Mouse (Mus musculus): Measurements from ENCODE around the gene Nop56.

The Nop56 gene

DNA sequence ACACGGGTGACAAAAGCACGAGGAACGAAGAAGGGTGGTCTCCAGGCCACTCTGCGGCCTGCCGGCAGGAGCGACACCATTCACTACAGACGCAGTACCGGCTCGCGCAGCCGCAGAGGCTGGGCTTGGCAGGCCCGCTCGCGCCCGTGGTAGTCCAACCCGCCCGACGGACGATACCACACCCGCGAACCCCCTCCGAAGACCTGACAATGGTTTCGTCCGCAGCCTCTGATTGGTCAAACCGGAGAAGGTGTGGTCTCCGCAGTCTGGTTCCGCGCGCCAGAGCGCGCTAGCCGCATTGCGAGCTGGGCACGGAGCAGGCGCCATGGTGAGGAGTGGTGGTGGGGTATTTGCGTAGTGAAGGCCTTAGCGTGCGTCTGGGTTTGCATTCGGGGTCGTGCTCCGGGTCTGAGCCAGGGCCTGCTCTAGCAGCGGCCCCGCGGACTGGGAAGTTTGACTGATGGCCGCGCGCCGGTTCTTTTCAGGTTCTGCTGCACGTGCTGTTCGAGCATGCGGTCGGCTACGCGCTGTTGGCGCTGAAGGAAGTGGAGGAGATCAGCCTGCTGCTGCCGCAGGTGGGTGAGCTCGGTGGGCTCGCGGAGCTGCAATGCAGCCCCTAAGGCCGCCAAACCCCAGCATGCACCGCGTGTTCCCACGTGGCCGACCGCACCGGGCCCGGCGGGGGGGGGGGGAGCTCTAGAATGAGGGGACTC, at the start of gene Nop56:
Gene Nop56, plus strand, starts transcription at position 282 of the 713 bp plus-strand sequence.
- DNase-seq = peak; percentile 99

DNA sequence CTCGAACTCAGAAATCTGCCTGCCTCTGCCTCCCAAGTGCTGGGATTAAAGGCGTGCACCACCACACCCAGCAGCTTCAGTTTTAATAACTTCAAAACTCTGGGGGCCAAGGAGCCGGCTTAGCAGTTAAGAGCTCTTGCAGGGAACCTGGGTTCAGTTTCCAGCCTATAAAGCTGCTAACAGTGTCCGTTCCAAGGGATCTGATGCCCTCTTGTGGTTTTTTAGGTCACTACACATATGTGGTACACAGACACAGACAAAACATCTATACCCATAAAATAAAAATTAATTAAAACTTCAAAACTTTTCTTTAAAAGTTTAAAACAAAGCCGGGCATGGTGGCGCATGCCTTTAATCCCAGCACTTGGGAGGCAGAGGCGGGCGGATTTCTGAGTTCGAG, 27.3 kb upstream of the Nop56 start:
- DNase-seq = no peak

DNA sequence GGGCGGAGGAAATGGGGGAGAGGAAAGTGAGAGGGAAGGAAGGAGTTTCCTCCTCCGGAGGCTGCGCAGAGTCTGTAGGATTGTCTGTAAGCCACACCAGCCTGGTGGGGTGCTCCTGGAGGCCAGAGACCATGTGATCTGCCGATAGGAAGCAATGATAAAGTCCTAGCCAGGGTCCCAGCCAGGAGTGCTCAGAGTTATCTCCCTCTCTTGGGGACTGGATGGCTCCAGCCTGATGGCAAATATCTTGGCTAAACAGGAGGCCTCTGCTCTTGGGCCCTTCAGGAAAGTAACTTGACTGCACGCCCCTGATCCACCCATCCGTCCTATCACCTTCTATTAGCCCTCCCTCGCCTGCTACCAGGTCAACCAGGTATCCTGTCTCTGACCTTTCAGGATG, 26.0 kb upstream of the Nop56 start:
- no peak for DNase-seq

DNA sequence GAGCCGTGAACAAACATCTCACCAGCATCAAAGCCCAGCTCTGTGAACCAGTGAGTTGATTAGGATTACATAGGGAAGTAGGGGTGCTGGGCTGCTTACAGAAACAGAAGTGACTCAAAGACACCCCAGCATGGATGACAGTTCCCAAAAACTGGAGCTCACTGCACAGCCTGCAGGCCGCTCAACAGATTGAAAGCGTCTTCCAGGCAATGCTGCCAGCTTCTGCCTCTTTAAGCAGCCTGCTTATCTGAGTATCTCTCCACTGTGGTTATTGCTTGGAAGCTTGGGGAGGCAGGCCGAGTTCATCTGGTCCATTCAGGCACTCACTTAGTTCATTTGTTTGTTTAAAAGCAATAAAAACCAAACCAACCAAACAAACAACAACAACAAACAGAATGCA, 17.5 kb upstream of the Nop56 start:
- peak; percentile 42 for DNase-seq

DNA sequence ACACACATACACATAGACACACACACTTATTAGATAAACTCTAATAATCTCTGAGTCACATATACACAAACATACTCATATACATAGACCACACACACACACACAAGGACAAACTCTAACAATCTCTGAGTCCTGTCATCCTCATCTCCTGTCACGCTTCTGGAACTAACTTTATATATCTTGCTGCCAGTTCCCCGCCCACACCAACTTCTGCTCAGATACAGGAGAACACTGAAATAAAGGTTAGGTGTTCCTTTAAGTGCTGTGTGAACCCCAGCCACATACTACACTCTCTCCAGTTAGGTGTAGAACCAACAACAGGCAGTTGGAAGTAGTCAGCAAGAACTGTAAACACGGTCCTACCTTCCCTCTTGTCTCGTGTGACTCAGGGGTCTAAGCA, 13.4 kb upstream of the Nop56 start:
- no peak for DNase-seq

DNA sequence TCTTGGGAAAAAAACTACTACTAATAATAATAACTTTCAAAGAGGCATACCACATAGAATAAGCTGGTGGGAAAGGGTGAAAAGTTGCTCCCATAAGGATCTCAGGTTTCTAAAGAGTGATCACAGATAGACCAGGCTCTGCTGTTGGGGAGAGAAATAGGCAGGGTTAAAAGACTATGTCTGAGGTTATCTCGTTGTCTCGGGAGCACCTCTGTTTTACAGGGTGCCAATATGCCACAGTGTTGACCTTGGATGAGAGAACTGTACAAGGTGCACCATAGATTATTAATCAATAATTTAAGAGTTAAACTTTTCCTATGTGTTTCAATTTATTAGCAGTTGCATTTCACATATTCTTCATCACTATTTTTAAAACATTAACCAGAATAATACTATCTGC, 12.3 kb upstream of the Nop56 start:
- DNase-seq = no peak

DNA sequence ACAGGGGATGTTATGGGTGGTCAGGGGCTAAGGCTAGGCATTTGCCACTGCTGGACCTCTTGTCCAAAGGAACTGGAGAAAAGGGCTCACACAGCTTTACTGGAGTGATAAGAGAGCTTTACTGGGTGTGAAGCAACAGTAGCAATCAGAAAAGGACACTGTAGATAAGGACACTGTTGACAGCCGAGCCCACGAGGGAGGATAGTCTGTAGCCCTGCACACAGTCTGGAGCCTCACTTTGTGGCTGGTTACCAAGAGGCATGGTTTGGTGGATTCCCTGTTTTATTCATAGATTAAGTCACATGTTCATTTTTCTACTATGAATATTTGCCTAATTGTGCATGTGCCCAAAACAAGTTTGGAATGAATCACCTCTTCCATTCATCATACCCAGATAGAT, 11.8 kb upstream of the Nop56 start:
- no peak for DNase-seq

DNA sequence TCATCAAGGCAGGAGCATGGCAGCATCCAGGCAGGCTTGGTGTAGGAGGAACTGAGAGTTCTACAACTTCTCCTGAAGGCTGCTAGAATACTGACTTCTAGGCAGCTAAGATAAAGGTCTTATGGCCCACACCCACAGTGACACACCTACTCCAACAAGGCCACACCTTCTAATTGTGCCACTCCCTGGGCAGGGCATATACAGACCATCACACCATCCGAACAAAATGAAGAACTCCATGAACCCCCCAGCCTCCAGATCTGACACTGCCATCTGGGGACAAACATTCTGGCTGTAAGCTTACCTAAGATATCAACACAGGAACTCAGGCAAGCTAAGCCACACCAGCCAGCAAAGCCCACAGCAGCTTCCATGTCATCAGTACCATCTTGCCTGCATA, 8.7 kb upstream of the Nop56 start:
- DNase-seq = no peak

DNA sequence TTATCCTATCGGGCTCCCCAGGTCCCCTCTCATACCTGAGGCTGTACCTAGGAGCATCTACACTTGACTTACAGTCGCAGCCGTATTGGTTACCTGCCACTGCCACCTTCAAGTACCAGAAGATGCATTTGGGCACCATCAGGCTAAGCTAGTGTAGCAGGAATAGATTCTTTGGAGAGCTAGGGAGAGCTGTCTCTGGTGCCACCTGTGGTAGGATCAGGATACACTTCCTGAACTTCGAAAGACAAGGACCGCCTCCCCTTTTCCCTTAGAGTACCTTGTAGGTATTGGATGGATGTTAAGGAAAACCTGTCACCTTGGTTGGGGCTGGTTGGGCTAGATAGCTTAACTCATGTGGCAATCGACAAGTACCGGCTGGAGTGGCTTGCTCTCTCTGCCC, 6.2 kb upstream of the Nop56 start:
- no peak for DNase-seq

DNA sequence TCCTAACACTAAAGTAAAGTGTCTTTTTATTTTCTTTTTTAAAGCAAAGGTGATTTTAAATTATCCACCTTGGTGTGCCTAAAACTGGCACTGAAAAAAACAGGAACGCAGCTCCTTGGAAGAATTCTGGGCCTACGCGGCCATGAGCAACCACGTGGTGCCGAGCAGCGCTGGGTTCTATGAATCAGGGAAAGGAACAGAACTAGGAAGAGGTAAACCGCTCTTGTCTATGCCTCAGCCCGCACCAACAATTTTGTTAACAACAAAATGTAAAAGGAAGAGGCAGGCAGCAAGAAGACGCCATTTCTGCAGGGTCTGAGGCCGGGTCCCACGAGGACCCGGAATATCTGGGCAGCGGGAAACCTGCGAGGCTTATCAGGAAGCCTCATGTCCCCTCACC, 498 bp upstream of the Nop56 start:
- DNase-seq = no peak

DNA sequence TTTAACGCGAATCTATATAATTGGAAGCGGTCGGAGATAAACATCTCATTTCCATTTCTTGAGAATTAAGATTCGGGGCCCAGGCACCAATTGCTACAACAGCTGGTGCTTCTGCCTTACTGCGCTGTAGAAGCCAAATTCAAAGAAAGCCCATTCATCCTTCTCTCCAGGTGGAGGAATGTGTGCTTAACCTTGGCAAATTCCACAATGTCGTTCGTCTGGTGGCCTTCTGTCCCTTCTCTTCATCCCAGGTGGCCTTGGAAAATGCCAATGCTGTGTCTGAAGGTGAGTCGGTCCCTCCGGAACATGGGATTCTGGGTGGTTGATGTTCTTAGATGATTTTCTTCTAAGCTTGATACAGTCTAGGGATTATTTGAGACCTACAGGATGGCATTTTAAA, 632 bp downstream of the Nop56 start:
- no peak for DNase-seq

DNA sequence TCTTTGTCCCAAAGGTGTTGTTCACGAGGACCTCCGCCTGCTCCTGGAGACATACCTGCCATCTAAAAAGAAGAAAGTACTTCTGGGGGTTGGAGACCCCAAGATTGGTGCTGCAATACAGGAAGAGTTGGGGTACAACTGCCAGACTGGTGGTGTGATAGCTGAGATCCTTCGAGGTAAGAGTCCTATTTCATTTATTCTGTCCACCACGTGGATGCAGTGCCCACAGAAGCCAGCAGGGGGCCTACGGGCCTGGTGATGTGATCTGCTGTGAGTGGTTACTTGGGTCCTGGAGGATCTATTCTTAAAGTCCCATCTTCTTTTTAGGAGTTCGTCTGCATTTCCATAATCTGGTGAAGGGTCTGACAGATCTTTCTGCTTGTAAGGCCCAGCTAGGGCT, 1.4 kb downstream of the Nop56 start:
- no peak for DNase-seq

DNA sequence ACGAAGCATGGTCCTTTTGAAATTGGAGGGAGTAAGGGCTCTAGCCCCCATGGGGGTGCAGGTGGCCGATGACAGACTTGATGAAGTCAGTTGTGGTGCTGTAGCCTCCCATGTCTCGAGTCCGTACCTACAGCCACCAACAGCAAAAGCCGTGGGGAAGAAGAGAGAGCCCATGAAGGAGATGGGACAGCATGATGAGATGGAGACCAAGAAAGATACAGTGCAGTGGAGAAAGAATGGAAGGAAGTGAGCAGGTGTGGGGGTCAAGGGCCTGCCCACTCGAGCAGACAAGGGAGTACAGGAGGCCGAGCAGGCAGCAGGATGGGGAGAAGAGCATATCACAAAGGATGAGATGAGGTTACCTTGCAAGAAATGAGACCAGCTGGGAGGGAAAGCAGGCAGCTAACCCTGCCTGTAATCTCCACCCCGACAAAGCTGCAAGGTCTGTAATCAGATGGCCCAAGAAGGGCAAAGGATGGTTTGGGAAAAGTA, 5.4 kb downstream of the Nop56 start:
- no peak for DNase-seq

DNA sequence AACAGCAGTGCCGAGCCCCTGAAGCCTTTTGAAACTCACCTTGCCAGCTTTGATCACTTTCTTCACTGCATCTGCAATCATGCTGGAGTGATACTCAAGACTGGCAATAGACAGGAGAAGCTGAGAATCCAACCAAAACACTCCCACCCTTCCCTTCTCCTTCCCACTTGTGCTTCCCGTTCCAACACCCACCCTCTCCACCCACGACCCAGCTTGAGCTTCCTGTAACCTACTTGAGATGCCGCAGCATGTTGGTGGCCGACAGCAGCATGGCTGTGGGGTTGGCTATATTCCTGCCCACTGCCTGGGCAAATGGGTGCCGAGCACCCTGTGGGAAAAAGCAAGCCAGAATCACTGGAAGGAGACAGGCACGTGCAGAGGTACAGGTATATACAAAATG, 6.0 kb downstream of the Nop56 start:
- DNase-seq = peak; percentile 49

DNA sequence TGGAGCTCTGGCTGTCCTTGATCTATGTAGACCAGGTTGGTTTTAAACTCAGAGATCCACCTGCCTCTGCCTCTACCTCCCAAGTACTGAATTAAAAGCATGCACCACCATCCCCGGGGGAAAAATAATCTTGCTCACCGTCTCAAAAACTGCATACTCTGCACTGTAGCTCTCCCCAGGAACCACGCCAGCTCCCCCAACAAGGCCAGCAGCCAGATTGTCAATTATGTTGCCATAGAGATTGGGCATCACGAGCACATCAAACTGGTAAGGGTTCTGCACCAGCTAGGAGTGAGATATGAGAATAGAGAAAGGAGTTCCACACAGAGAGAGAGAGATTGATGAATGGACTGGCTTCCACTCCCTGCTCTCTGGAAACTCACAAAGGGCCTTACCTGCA, 6.6 kb downstream of the Nop56 start:
- DNase-seq = peak; percentile 70

DNA sequence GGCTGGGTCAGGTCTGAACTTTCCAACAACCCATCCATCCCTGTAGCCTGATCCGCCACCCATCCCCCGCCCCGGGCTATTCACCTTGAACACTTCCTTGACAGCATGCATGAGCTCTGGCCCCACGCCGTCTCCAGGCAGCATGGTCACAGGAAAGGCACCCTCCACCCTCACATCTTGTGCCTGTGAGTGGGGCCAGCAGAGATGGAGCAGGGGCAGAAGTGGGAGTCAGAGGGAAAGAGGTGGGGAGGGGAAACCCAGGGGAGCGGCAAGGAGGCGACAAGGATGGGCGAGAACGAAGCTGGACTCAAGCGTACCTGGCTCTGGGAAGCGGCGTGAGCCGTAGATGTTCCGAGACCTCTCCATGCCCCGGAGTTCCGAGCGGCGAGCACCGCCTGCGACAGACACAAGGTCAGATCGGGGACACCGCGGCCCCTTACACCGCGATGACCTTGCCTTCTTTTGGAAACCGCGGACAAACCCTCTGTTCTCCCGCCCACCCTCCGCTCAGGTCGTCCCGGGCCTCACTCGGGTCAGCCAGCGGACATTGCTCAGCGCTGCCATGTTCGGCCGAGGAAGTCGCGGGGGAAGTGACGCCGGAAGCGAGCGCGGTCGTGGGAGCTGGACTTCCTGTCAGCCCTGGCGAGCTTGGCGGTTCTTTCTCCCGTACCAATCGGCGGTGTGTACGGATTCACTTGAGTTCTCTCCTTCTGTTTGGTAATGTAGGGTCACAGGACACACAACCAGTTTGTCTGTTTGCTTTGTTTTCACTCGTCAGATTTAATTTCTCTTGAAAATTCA, 9.8 kb downstream of the Nop56 start, which contains the start of gene Idh3b:
Gene Idh3b, minus strand, starts transcription at position 694 of the 801 bp plus-strand sequence.
- peak; percentile 85 for DNase-seq

DNA sequence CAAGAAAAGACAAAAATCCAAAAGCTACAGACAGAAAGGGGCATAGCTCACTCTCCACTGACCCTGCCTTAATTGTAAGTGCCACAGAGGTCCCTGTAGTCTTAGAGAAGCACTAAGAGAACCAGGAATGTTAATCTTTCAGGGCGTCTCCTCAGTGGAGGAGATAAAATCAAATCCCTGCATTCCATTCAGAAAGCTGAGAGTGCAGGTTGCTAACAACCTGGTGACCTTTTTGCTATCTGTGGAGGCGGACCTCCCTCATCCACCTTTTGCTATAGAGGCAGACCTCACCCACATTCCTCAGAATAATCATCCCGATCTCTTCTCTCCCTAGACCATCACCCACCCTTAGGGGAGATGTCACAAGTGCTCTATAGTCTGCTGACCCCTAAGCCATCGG, 14.9 kb downstream of the Nop56 start:
- no peak for DNase-seq

DNA sequence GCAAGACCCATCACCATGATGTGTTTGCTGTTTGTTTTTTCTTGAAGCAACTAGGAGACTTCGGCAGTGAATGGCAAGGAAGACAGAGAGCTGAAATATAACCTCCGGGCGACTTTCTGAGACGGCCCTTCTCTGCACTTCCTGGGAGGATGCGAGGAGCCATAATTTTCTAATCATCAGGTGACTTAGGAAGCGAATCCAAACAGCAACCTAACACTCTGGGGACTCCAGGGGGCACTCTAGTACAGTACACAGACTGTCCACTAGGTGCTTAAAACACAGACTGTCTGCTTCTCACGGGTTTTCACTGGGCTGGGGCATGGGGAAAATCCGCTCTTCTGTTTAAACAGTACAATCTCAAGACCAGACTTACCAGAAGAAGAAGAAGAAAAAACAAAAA, 17.2 kb downstream of the Nop56 start:
- DNase-seq = peak; percentile 80

DNA sequence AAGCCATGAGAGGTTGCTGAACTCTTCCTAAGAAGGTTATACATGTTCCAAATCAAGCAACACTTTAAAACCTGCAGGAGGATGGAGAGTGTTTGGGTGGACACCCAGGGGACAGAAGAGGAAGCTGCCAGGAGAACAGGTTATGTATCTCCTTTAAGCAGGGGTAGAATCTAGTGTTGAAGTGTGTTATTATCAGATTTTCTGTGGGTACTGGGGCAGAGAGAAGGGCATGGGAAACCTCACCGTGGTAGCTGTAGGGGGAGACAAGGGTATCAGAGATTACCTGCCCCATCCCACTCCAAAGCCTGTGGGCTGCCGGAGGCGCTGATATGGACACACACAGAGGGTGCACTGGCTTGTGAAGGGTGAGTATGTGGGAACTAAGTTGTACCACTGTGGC, 18.8 kb downstream of the Nop56 start:
- DNase-seq = no peak

DNA sequence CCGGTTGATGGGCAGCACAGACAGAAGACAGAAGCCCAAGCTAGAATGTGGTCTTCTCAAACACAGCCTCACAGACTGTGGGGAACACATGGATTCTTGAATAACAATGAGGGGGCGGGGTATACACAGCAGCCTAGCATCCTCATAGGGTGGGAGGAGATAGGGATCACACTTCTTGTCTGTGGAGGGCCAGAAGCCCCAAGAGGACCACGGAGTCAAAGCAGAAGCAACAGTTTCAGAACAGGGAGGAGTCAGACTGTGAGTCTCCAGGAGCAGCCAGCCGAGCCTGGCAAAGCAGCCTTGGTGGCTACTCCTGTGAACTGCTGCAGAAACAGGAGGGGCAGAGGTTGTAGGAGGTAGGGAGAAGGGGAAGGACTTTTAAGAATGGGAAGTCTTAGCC, 19.3 kb downstream of the Nop56 start:
- DNase-seq = no peak

DNA sequence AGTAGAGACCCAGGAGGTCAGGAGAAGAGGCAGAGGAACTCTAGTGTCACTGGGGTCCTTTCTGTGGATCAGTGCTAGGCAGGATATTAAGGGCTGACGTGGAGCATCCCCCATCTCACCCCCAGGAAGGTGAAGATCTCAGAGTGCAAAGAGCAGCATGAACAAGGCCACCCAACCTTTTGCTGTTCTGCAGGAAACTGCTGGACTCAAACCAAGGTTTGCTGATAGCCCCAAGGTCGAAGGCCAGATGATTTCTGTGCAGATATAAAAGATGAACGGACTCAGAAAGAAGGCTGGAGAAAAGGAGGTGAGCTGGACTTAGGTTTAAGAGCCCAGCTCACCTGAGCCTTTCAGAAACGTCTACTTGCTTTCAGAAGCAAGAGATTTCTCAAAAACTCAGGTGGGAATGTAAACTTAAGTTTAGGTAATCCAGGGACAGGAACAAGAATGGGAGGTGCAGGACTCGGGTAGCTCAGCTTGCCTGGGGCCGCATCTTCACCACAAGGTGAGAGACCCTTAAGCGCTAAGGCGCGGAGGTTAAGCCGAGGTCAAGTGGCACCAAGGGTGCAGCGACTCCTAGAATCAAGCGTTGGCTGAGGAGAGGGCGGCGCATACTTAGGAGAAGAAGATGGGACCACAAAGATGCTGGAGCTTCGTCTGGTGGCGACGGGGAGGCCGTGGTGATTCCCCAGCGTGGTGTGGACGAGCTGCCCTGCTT, 20.1 kb downstream of the Nop56 start:
- DNase-seq = no peak

DNA sequence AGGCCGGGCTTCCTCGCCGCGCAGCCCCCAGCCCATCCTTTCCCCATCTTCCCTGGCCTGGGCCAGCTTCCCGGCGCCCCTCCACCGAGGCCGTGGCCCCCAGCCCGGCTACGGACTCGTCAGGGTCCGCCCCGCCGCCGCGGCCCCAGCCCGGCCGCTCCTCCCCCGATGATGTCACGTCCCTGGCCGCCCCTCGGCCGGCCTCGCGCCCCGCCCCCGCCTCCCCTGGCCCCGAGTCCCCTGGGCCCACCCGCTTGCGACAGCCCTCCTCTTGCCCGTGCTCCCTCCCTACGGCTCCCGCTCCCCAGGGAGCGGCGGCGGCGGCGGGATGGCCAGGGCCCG, 20.7 kb downstream of the Nop56 start, which contains the start of gene Ebf4:
Gene Ebf4, plus strand, starts transcription at position 234 of the 342 bp plus-strand sequence.
- no peak for DNase-seq

DNA sequence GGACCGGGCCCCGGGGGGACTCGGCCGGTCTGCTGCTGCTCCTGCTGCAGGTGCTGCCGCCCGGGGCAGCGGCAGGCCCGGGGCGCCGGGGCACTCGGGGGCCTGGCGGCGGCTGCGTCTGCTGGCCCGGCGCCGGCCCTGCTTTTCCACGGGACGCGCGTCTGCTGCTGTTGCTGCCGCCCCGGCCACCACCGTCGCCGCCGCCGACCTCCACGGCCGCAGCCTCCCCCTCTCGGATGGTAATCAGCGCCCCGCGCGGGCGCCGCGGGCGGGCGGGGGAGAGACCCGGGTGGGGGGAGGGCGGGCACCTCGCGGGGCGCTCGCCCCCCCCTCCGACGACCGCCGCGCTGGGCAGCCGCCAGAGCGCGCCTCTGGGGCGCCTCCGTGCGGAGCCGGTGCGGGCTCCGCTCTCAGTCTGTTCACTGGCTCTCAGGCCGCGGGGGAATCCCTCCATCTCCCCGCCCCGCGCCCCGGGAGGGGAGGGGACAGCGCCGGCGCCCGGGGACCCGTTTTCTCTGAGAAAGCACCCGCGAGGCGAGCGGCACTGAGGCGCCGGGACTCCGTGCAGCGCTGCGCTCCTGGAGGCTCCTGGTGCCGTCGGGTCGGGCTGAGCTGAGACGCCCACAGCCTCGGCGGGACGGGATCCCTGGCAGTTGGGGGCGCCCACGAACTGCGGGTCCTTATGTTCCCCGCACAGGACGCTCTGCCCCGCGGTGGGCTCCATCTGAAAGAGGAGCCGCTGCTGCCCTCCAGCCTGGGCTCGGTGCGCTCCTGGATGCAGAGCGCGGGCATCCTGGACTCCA, 21.3 kb downstream of the Nop56 start:
- DNase-seq = no peak

Measured in layer of hippocampus, adult 9-11 months (tissue).